Mouse (Mus musculus) skeletal muscle tissue, adult 2 months (tissue): ENCODE results near the gene Zfyve28.

Experiments used
- DNase-seq: peaks from one replicate; pipeline ENCODE4 v3.0.0-alpha.2; 2012; ENCODE audit warnings: low read depth, low spot score

Zfyve28 gene

GRCm38 (mm10) chr5:34287001-34287837 is 1.0 kb downstream of the Zfyve28 start:
- no peak for DNase-seq

GRCm38 (mm10) chr5:34286516-34286915 is 1.7 kb downstream of the Zfyve28 start:
- DNase-seq: no peak

DNA sequence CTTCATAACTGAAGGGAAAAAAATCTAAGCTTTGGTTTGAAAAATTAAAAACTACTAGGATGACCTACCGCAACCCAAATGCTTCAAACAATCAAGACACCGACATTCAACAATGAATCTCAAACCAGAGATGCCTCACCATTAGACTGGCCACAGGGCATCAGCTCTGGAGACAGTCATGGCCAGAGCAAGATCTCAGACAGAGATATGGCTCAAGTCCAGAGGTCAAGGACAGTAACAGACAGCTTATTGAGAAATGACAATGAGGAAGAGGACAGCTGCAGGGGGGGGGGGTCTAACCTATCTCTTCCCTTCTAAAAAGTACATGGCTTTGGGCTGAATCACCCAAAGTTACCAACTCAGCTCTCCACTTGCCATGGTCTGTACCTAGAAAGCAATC is 3.0 kb downstream of the Zfyve28 start:
- DNase-seq: no peak

- no peak for DNase-seq
These were observed 4.0 kb downstream of the Zfyve28 start for GRCm38 (mm10) chr5:34284156-34284750.

DNA sequence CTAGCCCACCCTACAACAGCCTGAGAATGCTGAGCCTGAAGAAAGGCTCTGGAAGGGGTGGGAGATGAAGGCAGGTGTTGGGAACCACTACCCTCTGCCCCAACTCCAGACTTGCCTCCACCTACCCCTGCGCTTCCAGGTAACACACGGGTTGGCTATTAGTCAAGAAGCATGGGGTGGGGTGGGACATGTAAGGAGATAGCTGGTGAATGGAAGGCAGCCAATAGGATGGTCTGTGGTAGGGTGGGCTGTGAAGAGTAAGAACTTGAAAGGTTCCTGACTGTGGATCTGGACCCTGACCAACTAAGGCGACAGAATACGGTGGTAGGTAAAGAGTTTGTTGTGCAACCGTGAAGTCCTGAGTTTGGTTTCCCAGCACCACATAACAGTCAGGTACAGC is 4.9 kb downstream of the Zfyve28 start:
- DNase-seq: no peak

- no peak for DNase-seq
These were observed 7.3 kb downstream of the Zfyve28 start for GRCm38 (mm10) chr5:34280976-34281375.

DNA sequence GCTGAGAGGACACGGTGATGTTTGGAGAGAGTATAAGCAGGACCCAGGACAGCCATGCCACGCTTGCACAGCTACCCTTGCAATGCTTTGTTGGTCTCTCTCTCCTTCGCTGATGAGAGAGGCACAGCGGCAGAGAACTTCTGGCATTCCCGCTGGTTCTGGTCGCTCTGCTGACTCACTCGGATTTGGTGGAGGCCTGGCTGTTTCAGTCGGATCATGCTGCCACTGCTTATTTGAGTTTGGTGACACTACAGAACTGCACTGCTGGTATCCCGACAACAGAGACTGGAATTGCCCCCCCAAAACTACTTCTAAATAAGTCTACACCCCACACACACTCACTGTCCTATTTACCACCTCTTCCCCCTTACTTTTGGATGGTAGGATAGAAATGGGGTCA is 9.0 kb downstream of the Zfyve28 start:
- no peak for DNase-seq

GRCm38 (mm10) chr5:34278058-34278457 is 10.2 kb downstream of the Zfyve28 start:
- DNase-seq: no peak

DNA sequence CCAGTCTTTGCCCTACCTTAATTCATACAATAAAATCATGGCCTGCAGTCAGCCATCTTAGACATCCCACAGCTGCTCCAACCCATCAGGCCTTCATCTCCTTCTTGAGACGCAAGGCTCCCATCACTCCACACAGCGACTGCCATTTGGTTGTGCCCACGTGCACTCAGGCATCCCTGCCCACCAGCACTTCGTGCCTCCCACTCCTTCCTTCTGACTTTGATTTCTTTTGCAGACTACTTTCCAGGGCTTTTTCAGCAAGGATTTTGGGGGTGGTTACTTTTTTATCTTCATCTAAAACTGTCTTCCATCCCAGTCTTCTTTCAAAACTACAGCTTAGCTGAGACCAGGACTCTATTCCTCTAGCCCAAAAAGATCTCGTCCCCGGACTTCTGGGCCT is 11.5 kb downstream of the Zfyve28 start:
- no peak for DNase-seq

- no peak for DNase-seq
These were observed 12.1 kb downstream of the Zfyve28 start for GRCm38 (mm10) chr5:34276191-34276590.

DNA sequence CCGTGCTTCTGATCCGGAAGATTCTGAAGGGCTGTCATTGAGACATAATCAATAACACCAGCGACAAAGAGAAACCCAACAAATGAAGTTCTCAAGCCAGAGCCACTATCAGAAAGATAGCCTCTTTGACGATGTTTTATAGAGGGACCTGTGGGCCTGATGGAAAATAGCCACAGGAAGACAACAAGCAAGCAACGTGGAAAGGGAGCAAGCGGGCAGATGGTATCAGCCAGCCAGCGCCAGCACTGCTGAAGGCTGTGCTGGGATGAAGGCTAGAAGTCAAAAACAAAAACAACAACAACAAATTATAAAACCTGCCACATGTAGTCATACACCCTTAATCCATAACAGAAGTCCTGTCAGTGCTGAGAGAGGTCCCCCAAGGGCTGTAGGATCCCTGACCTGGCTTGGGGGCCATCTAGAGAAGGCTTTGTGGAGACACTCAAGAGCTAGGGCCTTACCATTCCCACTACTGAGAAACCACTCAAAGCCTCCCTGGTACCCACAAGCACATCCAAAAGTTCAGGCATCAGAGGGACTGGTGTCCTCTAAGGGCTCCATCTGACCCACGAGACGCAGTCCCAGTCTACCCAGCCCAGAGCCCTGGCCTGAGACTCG is 13.5 kb downstream of the Zfyve28 start:
- DNase-seq: no peak

DNA sequence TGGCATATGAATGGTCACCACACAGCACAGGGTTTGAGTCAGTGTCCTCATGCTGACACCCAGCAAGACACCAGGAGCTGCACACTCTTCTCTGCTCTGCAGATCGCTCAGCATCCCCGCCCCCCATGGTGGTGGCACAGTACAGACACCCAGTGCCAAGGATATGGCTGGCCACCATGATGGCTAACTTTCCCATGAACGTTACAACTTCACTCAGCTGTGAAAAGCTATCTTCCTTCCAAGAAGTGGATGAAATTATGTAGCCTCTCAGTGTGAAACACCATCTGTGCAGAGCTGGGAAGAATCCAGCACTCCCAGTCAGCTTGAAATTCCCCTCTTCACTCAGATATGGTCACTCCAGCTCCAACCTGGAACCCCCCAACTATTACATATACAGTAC is 14.0 kb downstream of the Zfyve28 start:
- DNase-seq: no peak

GRCm38 (mm10) chr5:34273251-34273681 is 15.0 kb downstream of the Zfyve28 start:
- DNase-seq: no peak

- DNase-seq: no peak
These were observed 16.5 kb downstream of the Zfyve28 start for GRCm38 (mm10) chr5:34271743-34272142.

GRCm38 (mm10) chr5:34269921-34270465 is 18.3 kb downstream of the Zfyve28 start:
- no peak for DNase-seq

DNA sequence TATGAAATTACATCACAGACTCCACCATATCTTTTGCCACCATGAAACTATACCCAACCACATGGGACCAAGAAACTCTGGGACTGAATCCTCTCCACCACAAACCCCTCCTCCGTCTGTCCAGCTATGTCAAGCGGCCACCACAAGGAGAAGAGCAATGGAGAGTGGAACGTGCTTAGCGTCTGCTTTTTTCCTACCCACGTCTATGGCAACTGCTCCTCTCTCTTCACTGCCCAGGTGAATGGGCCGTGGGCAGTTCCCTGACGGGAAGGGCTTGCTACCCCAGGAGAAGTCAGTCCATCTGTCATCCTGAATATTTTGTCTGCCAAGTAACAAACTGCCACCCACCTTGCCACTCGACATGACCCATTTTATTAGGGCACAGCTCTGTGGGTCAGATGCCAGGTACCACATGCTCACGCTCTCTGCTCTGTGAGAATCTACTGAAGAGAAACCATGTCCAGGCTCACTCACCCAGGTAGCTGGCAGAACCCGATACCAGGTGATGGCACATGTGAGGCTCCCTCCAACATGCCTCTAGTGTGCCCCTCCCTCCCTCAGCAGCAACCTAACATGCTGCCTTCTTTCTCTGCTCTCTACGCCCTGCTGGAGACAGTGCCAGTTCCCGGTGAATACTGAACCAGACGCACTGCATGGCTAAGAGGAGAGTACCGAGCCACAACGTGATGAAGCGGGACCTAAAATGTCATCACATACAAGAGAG is 18.9 kb downstream of the Zfyve28 start:
- DNase-seq: no peak

GRCm38 (mm10) chr5:34266065-34266464 is 22.2 kb downstream of the Zfyve28 start:
- DNase-seq: no peak

- DNase-seq: no peak
These were observed 29.0 kb downstream of the Zfyve28 start for GRCm38 (mm10) chr5:34259172-34259816.

- no peak for DNase-seq
These were observed 33.1 kb downstream of the Zfyve28 start for GRCm38 (mm10) chr5:34255189-34255588.

GRCm38 (mm10) chr5:34254309-34254708 is 33.9 kb downstream of the Zfyve28 start:
- no peak for DNase-seq

GRCm38 (mm10) chr5:34252967-34253519 is 35.2 kb downstream of the Zfyve28 start:
- no peak for DNase-seq
